Mouse (Mus musculus) thymus, adult 2 months (tissue): ENCODE data around the gene Tada2b.

Experiments
- CTCF ChIP-seq: fragments of 200-500 bp; IDR thresholded peaks from 2 replicates; pipeline ENCODE4 v1.5.1; 2012; ENCODE audit warnings: mild to moderate bottlenecking, control low read depth, low read length, moderate library complexity, borderline replicate concordance; ENCODE audit not compliant: control insufficient read depth, poor library complexity, insufficient read depth; ENCODE audit errors: extremely low read depth
- POLR2A ChIP-seq: fragments of 200-500 bp; IDR thresholded peaks from 2 replicates; pipeline ENCODE4 v1.6.1; 2012; ENCODE audit warnings: mild to moderate bottlenecking, low read length, control low read depth, moderate library complexity; ENCODE audit not compliant: control insufficient read depth, poor library complexity, insufficient read depth; ENCODE audit errors: extremely low read depth

DNA sequence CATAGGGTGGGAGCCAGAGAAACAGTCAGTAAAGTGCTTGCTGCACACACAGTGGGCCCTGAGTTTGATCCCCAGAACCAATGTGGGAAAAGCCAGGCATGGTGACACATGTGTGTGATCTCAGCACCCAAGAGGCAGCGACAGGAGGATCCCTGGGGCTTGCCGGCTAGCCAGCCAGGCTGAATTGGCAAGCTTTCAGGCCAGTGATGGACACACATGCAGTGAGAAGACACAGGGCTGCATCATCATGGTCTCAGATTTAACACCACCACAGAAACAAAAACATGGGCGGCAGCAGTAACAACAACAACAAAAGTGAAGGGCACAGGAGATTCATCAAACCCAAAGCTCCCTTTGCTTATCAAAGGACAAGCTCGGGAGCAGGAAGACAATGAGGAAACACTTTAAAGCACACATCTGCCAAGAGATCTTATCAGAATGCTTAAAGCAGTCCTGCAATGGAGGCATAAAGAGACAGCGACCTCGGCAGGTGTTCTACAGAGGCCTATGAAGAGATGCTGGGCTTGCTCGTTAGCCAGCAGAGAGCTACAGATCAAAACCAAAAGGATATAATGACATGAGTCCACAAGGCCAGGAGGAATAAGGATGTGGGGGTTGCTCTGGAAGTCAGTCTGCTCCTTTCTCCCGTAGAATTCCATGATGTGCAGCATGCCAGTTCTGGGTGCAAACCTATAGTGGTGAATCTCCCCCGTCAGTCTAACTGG lies 37.8 kb downstream of the Tada2b start:
- TF ChIP-seq CTCF (no peak), POLR2A (no peak)
